Mouse (Mus musculus) urinary bladder, postnatal 10 days (tissue): ENCODE measurements around the gene Tarbp1.
"Not testable (repeated sequence)": the region's sequence is repeated elsewhere in the genome, so short reads cannot be mapped to it uniquely, and the experiment has no call there.

Experiments
- DNase-seq: peaks from one replicate; pipeline ENCODE4 v3.0.0; 2022; ENCODE audit warnings: low spot score

Gene Tarbp1

DNA sequence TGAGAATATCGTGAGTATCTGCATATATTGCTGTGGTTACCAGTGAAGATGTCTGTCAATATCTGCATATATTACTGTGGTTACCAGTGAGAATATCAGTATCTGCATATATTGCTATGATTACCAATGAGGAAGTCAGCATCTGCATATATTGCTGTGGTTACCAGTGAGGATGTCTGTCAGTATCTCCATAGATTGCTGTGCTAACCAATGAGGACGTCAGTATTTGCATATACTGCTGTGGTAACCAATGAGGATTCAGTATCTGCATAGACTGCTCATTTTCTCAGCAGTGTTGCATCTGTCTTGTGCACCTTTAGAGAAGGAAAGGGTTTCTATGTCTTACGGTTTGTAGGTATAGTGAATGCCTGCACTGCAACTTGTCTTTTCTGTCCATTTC, 54.0 kb downstream of the Tarbp1 start:
- DNase-seq: no peak

- DNase-seq: no peak
Observed at GRCm38 (mm10) chr8:126405030-126405429, 69.8 kb downstream of the Tarbp1 start.

DNA sequence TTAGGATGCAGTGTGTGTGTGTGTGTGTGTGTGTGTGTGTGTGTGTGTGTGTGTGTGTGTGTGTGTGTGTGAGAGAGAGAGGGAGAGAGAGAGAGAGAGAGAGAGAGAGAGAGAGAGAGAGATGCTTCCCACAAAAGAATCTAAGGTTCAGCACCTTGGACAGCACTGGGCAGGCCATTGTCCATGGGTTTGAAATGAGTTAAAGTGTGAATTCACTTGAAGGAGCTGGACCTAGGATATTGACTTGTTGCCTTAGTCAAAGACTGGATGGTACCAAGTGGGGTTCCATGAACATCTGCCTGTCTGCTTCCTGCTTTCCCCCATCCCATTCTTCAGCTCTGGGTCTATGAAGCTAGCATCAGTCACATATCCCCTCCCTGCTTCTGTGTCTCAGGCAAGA, 70.3 kb downstream of the Tarbp1 start:
- not testable (repeated sequence) for DNase-seq

DNA sequence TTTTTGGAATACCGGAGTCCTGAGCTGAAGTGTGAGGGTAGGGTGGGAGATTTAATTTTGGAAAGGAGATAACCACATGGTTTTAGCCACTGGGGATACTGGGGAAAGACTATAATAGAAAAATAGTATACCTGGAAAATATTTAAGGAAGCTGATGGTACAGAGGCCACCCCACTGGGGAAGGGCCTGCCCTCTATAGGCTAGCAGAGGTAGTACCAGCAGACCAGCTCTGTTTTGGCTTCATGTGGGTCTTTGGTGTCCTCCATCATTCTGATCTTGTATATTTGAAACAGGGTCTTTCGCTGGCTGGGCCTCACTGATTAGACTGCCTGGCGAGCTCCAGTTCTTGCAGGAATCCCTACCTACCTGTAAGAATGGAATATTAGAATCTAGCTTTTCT, 76.5 kb downstream of the Tarbp1 start:
- no peak for DNase-seq

DNA sequence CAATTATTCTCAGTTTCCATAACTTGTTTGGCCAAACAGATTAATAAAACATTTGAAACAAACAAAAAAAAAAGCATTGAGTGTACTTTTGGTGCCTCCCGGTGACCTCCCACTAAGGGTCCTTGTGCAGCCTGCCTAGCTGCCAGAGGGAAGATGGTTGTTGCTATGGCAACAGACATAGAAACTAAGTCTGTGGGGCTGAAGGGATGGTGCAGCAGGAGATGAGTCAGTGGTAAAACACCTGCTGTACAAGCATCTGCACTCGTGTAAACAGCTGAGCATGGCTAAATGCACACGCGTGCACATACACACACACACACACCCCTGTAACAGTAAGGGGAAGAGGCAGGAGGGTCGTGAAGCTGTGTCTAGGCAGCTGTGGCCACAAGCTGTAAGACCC, 78.9 kb downstream of the Tarbp1 start:
- DNase-seq: no peak

GRCm38 (mm10) chr8:126395386-126395785, 79.5 kb downstream of the Tarbp1 start:
- no peak for DNase-seq

- no peak for DNase-seq
Observed at GRCm38 (mm10) chr8:126391541-126391940, 83.3 kb downstream of the Tarbp1 start.

DNA sequence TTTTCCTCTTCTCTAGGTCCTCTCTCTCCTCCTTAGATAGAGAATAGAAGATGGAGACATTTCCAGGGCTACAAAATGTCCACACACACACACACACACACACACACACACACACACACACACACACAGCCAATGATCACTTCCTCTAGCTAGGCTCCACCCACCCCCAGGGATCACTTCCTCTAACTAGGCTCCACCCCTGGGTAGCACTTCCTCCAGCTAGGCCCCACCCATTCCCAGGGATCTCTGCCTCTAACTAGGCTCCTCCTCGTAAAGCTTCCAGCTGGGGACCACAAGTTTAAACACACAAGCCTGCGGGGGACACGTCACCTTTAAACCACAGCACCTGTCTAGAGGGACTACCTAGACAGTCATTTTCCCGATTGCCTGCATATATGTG, 87.3 kb downstream of the Tarbp1 start:
- no peak for DNase-seq

DNA sequence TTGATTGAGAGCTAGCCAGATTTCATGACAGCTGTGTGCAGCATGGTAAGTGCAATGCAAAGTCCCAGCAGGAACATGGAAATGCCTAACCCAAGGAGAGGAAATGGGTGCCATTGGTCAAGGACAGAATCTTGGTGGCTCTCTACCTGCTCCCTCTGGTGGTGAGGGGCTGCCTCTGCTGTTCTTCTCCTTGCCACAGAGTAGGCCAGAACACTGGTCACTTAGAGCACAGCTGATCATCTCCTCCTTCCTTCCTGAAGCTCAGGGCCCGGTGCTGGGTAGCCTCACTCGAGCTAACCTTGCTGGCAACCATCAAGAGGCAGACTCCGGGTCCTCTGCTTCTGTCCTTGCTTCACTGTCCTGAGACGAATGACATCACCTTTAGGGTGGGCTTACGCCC, 92.1 kb downstream of the Tarbp1 start:
- DNase-seq: no peak

GRCm38 (mm10) chr8:126382216-126382615, 92.6 kb downstream of the Tarbp1 start:
- no peak for DNase-seq

DNA sequence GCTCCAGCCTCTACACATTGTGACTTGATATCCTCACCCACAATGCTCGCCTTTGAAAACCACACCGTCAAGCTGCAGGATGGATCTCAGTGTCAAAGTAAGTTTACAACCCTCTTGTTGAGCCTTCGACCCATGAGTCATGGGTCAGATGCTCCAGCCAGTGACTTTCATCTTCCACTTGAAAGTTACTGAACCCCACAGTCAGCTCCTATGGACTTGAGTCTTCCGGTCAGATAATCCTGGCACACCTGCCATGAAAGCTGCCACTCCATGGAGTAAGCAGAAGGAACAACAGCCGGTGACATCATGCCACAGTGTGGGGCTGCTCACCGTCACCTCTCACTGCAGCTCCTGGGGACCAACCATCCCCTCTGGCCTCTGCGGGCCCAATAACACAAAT, 93.6 kb downstream of the Tarbp1 start:
- no peak for DNase-seq

GRCm38 (mm10) chr8:126380141-126380540, 94.7 kb downstream of the Tarbp1 start:
- no peak for DNase-seq

DNA sequence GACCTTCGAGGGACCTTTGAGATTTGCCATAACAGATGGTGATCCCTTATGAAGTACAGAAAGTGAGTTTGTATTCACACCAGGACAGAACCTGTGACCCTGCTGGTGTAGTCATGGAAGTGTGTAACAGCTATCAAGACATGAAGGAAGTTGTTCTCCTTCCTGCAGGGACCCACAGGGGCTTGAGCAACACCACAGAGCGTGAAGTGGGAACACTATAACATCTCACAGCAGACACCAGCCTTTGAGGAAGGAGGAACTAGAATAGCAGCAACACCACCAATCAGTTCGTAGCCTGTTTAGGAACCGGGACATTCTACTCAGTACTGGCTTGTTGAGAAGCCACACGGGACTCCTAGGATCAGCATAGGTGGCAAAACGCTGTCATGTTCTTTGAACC, 95.3 kb downstream of the Tarbp1 start:
- DNase-seq: no peak
